Mouse (Mus musculus) right cerebral cortex, adult 18-20 months (tissue): ENCODE data around the gene Pgam5.

Experiments
- DNase-seq: peaks from one replicate; pipeline ENCODE4 v3.0.0; 2022; ENCODE audit warnings: mixed read lengths

The Pgam5 gene

DNA sequence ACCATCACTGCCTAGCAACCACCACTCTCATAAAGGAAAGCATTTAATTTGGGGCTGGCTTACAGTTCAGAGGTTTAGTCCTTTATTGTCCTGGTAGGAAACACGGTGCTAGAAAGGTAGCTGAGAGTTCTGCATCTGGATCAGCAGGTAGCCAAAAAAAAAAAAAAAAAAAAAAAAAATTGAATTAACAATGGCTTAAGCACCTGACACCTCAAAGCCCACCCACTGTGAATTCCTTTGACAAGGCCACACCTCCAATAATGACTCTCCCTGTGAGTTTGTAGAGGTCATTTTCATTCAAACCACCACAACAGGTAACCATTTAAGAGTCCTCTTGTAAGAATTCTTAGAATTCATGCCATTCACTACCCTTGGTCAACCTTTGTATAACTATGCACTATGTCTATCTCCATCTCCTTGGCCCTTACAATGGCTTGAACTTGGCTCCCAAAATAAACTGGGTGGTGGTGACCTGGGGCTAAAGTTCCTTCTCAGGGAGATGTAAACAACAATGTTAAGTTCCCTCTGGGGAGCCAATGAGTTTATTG lies 42.3 kb downstream of the Pgam5 start:
- DNase-seq, result no peak

DNA sequence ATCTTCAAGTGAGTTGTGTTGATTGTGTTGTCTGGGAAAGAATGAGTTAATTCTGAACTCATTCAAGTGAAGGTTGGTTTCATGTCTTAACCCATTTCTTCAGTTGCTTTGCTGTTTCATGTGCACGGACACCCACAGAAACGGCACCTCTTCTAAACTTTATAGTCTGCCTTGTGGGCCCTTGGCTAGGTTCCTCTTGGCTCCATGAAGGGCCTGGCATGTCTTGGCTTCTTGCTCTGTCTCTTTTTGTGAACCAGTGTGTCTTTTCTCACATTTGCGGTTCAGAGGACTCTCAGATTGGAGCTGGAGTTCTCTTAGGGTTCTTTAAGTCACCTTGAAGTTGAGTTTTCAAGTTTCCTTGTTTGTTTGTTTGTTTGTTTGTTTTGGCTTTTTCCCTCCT lies 44.7 kb downstream of the Pgam5 start:
- no peak for DNase-seq

DNA sequence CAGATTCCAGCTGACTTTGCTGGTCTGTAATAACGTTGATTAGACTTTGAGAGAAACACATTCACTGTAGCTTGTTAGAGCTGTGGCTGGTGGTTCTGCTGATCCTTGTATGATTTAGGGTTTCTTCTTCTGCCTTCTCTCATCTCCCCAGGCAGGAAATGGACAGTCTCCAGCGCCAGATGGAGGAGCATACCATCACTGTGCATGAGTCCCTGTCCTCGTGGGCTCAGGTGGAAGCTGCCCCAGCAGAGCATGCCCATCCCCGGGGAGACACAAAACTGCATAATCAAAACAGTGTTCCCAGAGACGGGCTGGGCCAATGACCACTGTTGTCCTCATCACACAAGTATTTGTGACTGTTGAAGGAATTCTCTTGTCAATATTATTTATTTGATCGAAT lies 47.0 kb downstream of the Pgam5 start:
- no peak for DNase-seq

DNA sequence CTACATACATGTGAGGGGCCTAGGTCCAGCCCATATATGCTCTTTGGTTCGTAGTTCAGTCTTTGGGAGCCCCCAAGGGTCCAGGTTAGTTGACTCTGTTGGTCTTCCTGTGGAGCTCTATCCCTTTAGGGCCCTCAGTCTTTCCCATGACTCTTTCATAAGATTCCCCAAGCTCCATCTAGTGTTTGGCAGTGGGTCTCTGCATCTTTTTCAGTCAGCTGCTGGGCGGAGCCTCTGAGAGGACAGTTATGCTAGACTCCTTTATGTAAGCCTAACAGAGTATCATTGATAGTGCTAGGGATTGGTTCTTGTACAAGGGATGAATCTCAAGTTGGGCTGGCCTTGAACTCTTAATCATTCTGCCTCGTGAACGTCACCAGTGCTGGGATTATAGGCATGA lies 49.4 kb downstream of the Pgam5 start:
- no peak for DNase-seq

DNA sequence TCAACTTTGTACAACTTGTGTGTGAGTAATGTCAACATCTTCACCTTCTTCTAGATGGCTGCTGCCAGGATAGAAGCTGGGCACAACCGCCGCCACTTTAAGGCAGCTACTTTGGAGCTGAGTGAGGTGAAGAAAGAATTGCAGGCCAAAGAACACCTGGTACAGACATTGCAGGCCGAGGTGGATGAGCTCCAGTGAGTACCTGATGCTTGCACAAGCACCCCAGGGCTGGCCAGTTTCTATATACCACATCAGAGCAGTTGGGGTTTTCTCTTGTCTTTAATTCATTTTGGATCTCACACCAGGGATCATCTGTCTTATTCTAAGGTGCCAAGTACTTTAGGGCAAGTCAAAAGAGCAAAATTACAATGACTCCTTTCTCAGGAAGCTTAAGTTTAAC lies 52.9 kb downstream of the Pgam5 start:
- DNase-seq, result no peak

DNA sequence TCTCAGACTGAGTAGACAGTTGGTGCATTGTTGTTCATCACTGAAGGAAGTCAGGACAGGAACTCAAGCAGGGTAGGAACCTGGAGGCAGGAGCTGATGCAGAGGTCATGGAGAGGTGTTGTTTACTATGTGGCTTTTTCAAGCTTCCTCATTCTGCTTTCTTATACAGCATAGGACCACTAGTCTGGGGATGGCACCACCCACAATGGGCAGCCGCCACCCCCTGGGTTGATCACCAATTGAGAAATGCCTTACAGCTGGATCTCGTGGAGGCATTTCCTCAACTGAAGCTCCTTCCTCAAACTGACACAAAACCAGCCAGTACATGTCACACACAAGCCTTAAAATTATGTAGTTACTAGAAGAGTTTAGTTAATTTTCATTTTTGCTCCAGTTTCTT lies 58.4 kb downstream of the Pgam5 start:
- DNase-seq, result no peak
